Mouse (Mus musculus): ENCODE measurements at regions not wholly inside any gene's neighbourhood (a gene's known extent, or its start where the extent isn't known, plus 50 kb on each side); places are given as distances from the start of the nearest gene placed in this dataset.

DNA sequence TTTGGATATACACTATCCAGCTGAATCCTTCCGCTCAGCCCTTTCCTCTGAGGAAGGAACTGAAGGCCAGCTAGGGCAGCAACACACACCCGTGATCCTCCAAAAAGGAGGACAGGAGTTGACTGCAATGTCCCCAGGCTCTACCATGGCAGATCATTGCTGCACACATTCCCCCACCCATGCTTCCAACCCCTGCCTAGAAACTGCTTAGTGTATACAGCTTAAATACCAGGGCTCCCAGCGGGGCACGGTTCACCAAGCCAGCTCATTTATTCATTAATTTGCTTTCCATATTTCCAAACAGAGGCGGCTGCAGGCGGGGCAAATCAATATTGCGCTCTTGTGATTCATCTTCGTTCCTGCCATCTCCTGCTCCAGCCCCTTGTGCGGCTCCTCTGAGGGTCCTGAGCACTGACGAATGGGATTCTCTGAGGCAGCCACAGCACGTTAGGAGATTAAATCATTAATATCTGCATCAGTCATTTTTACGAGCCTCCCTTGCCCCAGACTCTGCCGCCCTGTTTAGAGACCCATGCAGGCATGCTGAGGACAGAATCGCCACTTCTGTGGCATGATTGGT lies 104.1 kb upstream of the Kdm8 start:
- TF ChIP-seq EP300 (IDR thresholded peaks at IDR 0.05; ENCODE audit: low read depth in 1 of 2, low read length in 2 of 2) (no peak), TCF12 (IDR thresholded peaks at IDR 0.05; ENCODE audit: low read depth, low read length) (no peak), CTCF (IDR thresholded peaks at IDR 0.05 in 2 of 3, conservative IDR thresholded peaks at IDR 0.05 in 1 of 3; ENCODE audit: control insufficient read depth in 1 of 3, insufficient read depth in 1 of 3, low read depth in 2 of 3, low read length in 3 of 3, poor library complexity in 1 of 3, severe bottlenecking in 1 of 3) (no peak), BHLHE40 (IDR thresholded peaks at IDR 0.05; ENCODE audit: borderline replicate concordance, low read depth, low read length) (no peak), USF1 (IDR thresholded peaks at IDR 0.05; ENCODE audit: low read depth, low read length) (no peak), CHD2 (IDR thresholded peaks at IDR 0.05; ENCODE audit: low read length) (no peak), POLR2A (IDR thresholded peaks at IDR 0.05; ENCODE audit: control insufficient read depth in 1 of 2, insufficient read depth in 1 of 2, low read depth in 1 of 2, low read length in 2 of 2, poor library complexity in 1 of 2) (no peak), ZNF384 (IDR thresholded peaks at IDR 0.05; ENCODE audit: low read depth, low read length) (no peak), RAD21 (IDR thresholded peaks at IDR 0.05; ENCODE audit: low read depth, low read length) (no peak), MAZ (IDR thresholded peaks at IDR 0.05; ENCODE audit: low read depth, low read length) (no peak), SMC3 (IDR thresholded peaks at IDR 0.05; ENCODE audit: low read depth, low read length) (no peak)

Measured in MEL (cell line).